Mouse (Mus musculus) limb, embryonic 11.5 days (tissue): ENCODE measurements at regions not wholly inside any gene's neighbourhood (a gene's known extent, or its start where the extent isn't known, plus 50 kb on each side); places are given as distances from the start of the nearest gene placed in this dataset.

Experiments used
- ATAC-seq: fragments of 200-750 bp; cut with Nextera tagmentation; 2 replicates; pipeline ENCODE4 v1.8.0; 2017; ENCODE audit warnings: low read depth; ENCODE audit not compliant: insufficient number of reproducible peaks, low FRiP score, low TSS enrichment
- DNase-seq: peaks from one replicate; pipeline ENCODE4 v3.0.0-alpha.2; 2015; ENCODE audit warnings: low spot score
- H3K27ac ChIP-seq: fragments of 300-500 bp; sonication (generic); replicated peaks from 2 replicates; pipeline ENCODE4 v1.5.1; 2014; ENCODE audit warnings: low read depth, mild to moderate bottlenecking, low read length
- H3K27me3 ChIP-seq: fragments of 300-500 bp; sonication (generic); 2 replicates; pipeline ENCODE4 v1.6.1; 2014; ENCODE audit warnings: mild to moderate bottlenecking, low read length, mixed read lengths; ENCODE audit not compliant: control insufficient read depth, insufficient read depth
- H3K36me3 ChIP-seq: fragments of 300-500 bp; sonication (generic); 2 replicates; pipeline ENCODE4 v1.6.1; 2014; ENCODE audit warnings: mild to moderate bottlenecking, low read length, moderate library complexity, mixed read lengths; ENCODE audit not compliant: control insufficient read depth, insufficient read depth
- H3K4me1 ChIP-seq: fragments of 300-500 bp; sonication (generic); 2 replicates; pipeline ENCODE4 v1.6.1; 2014; ENCODE audit warnings: low read length, mixed read lengths; ENCODE audit not compliant: control insufficient read depth, insufficient read depth
- H3K4me2 ChIP-seq: fragments of 300-500 bp; sonication (generic); 2 replicates; pipeline ENCODE4 v1.6.1; 2014; ENCODE audit warnings: low read depth, mild to moderate bottlenecking, moderate library complexity; ENCODE audit not compliant: severe bottlenecking
- H3K4me3 ChIP-seq: fragments of 300-500 bp; sonication (generic); 2 replicates; pipeline ENCODE4 v1.5.1; 2014; ENCODE audit warnings: low read depth, low read length
- H3K9ac ChIP-seq: fragments of 300-500 bp; sonication (generic); 2 replicates; pipeline ENCODE4 v1.6.1; 2014; ENCODE audit warnings: mild to moderate bottlenecking, low read length
- H3K9me3 ChIP-seq: fragments of 300-500 bp; sonication (generic); 2 replicates; pipeline ENCODE4 v1.6.1; 2016; ENCODE audit warnings: low read length; ENCODE audit not compliant: control insufficient read depth
- WGBS: fragments of 180-500 bp; shearing (Covaris S2); extraction: QIAGEN DNeasy Blood & Tissue Kit; methylation state at CpG from one replicate; pipeline ENCODE4 v1.1.7; 2014; 5-methylcytosine and 5-hydroxymethylcytosine counted together

GRCm38 (mm10) chr5:58751777-58752176, 1034.0 kb downstream of the Pcdh7 start:
- no peak for DNase-seq
- Histone ChIP-seq H3K36me3 (no peaks in the 10 kb centered on the region), H3K9me3 (no peaks in the 10 kb centered on the region), H3K9ac (no peak overlapping the region), H3K4me2 (no peak overlapping the region), H3K27ac (no peak overlapping the region), H3K4me3 (no peak overlapping the region), H3K4me1 (no peaks in the 10 kb centered on the region), H3K27me3 (no peaks in the 10 kb centered on the region)
- 88% methylated on average over 6 of the region's 6 CpGs for WGBS
- no peak for ATAC-seq
